Mouse (Mus musculus) hindbrain, embryonic 10.5 days (tissue): ENCODE results near the gene Gm9945. TPM values are rescaled to one million over a fixed set of nuclear protein-coding genes. Genes with fewer than 3 reads are reported as not detected.

Experiments used
- DNase-seq: peaks from one replicate; pipeline ENCODE4 v3.0.0-alpha.2; 2017; ENCODE audit warnings: low spot score
- H3K27ac ChIP-seq: fragments of 300-500 bp; sonication (generic); 2 replicates; pipeline ENCODE4 v1.5.1; 2016; ENCODE audit warnings: mild to moderate bottlenecking, moderate library complexity
- H3K27me3 ChIP-seq: fragments of 300-500 bp; sonication (generic); 2 replicates; pipeline ENCODE4 v1.6.1; 2016; ENCODE audit warnings: mild to moderate bottlenecking; ENCODE audit not compliant: poor library complexity, insufficient read depth, severe bottlenecking
- H3K36me3 ChIP-seq: fragments of 300-500 bp; sonication (generic); 2 replicates; pipeline ENCODE4 v1.6.1; 2016; ENCODE audit warnings: mild to moderate bottlenecking, moderate library complexity
- H3K4me1 ChIP-seq: fragments of 300-500 bp; sonication (generic); replicated peaks from 2 replicates; pipeline ENCODE4 v1.6.1; 2016; ENCODE audit warnings: mild to moderate bottlenecking
- H3K4me3 ChIP-seq: fragments of 300-500 bp; sonication (generic); 2 replicates; pipeline ENCODE4 v1.5.1; 2016; ENCODE audit warnings: mild to moderate bottlenecking, moderate library complexity
- H3K9me3 ChIP-seq: fragments of 300-500 bp; sonication (generic); 2 replicates; pipeline ENCODE4 v1.6.1; 2016; ENCODE audit warnings: mild to moderate bottlenecking, moderate library complexity
- WGBS: fragments of 180-500 bp; shearing (Covaris S2); methylation state at CpG from one replicate; pipeline ENCODE4 v1.1.7; 2016; 5-methylcytosine and 5-hydroxymethylcytosine counted together
- polyA plus RNA-seq: library from polyadenylated mRNA; unstranded; fragments of >200 nt; fragmentation: Nextera tagmentation; extraction: Ambion mirVana; gene quantifications from 2 replicates; pipeline ENCODE4 v1.2.1, GENCODE M21; 2016

Gene Gm9945
- polyA plus RNA-seq, 1 experiment from 2014 or later = not detected

GRCm38 (mm10) chr11:53450070-53450705 lies 29.8 kb upstream of the Gm9945 start:
- WGBS = 67% methylated on average over 15 of the region's 15 CpGs
- no peak overlapping the region for H3K27ac ChIP-seq
- H3K9me3 ChIP-seq = no peaks in the 10 kb centered on the region
- H3K27me3 ChIP-seq = peaks cover 15% of the 10 kb centered on the region
- H3K36me3 ChIP-seq = no peaks in the 10 kb centered on the region
- no peaks in the 10 kb centered on the region for H3K4me1 ChIP-seq
- H3K4me3 ChIP-seq = no peak overlapping the region
- DNase-seq = no peak

GRCm38 (mm10) chr11:53451361-53451760 lies 28.6 kb upstream of the Gm9945 start:
- Histone ChIP-seq H3K36me3 (no peaks in the 10 kb centered on the region), H3K27ac (no peak overlapping the region), H3K4me3 (no peak overlapping the region), H3K9me3 (no peaks in the 10 kb centered on the region), H3K4me1 (no peaks in the 10 kb centered on the region), H3K27me3 (peaks cover 26% of the 10 kb centered on the region)
- WGBS = 63% methylated on average over 2 of the region's 2 CpGs
- no peak for DNase-seq

- no peak overlapping the region for H3K4me3 ChIP-seq
- no peaks in the 10 kb centered on the region for H3K9me3 ChIP-seq
- H3K4me1 ChIP-seq = peaks cover 7% of the 10 kb centered on the region
- 95% methylated on average over 9 of the region's 9 CpGs for WGBS
- no peak overlapping the region for H3K27ac ChIP-seq
- no peak for DNase-seq
- H3K36me3 ChIP-seq = no peaks in the 10 kb centered on the region
- peaks cover 36% of the 10 kb centered on the region for H3K27me3 ChIP-seq
These were observed 27.6 kb upstream of the Gm9945 start for GRCm38 (mm10) chr11:53452396-53452795.

- Histone ChIP-seq H3K27ac (no peak overlapping the region), H3K36me3 (no peaks in the 10 kb centered on the region), H3K27me3 (peaks cover 42% of the 10 kb centered on the region), H3K4me3 (no peak overlapping the region), H3K9me3 (no peaks in the 10 kb centered on the region), H3K4me1 (peaks cover 10% of the 10 kb centered on the region)
- no peak for DNase-seq
- 88% methylated on average over 5 of the region's 5 CpGs for WGBS
These were observed 26.9 kb upstream of the Gm9945 start for GRCm38 (mm10) chr11:53453031-53453430.

- Histone ChIP-seq H3K27me3 (peaks cover 72% of the 10 kb centered on the region), H3K9me3 (no peaks in the 10 kb centered on the region), H3K4me3 (peak within 1 kb of the TSS; percentile 62), H3K27ac (peak within 1 kb of the TSS; percentile 79), H3K4me1 (peaks cover 14% of the 10 kb centered on the region), H3K36me3 (no peaks in the 10 kb centered on the region)
- DNase-seq = peak; percentile 64
- WGBS = 4% methylated on average over 42 of the region's 42 CpGs
These were observed 23.2 kb upstream of the Gm9945 start, which contains the start of the genes Gm10447 and Shroom1 for GRCm38 (mm10) chr11:53456474-53457371. Gm10447 (minus strand) TSS chr11:53457110. Shroom1 (plus strand) TSS chr11:53457205.

- Histone ChIP-seq H3K4me3 (peak overlapping the region; percentile 62), H3K27me3 (peaks cover 79% of the 10 kb centered on the region), H3K4me1 (peaks cover 18% of the 10 kb centered on the region), H3K36me3 (no peaks in the 10 kb centered on the region), H3K9me3 (no peaks in the 10 kb centered on the region), H3K27ac (peak overlapping the region; percentile 79)
- 4% methylated on average over 29 of the region's 29 CpGs for WGBS
- no peak for DNase-seq
These were observed 22.5 kb upstream of the Gm9945 start for GRCm38 (mm10) chr11:53457372-53457954.

GRCm38 (mm10) chr11:53458996-53459395 lies 21.0 kb upstream of the Gm9945 start:
- Histone ChIP-seq H3K9me3 (no peaks in the 10 kb centered on the region), H3K36me3 (no peaks in the 10 kb centered on the region), H3K27ac (no peak overlapping the region), H3K27me3 (peaks cover 94% of the 10 kb centered on the region), H3K4me3 (no peak overlapping the region), H3K4me1 (peaks cover 31% of the 10 kb centered on the region)
- DNase-seq = no peak
- 63% methylated on average over 3 of the region's 3 CpGs for WGBS

- no peak for DNase-seq
- Histone ChIP-seq H3K36me3 (no peaks in the 10 kb centered on the region), H3K9me3 (peaks cover 7% of the 10 kb centered on the region; the same call in 1 of the 2 replicates), H3K4me1 (peaks cover 33% of the 10 kb centered on the region), H3K27me3 (peaks cover 99% of the 10 kb centered on the region), H3K4me3 (no peak overlapping the region), H3K27ac (no peak overlapping the region)
- WGBS = 89% methylated on average over 3 of the region's 3 CpGs
These were observed 19.8 kb upstream of the Gm9945 start for GRCm38 (mm10) chr11:53460192-53460591.

- Histone ChIP-seq H3K27ac (no peak overlapping the region), H3K4me1 (peaks cover 40% of the 10 kb centered on the region)
These were observed 18.2 kb upstream of the Gm9945 start for GRCm38 (mm10) chr11:53461727-53462126.

GRCm38 (mm10) chr11:53463551-53464424 lies 16.2 kb upstream of the Gm9945 start:
- peak; percentile 57 for DNase-seq
- WGBS = 5% methylated on average over 55 of the region's 55 CpGs
- Histone ChIP-seq H3K27me3 (peaks cover 100% of the 10 kb centered on the region), H3K36me3 (no peaks in the 10 kb centered on the region), H3K4me1 (peaks cover 35% of the 10 kb centered on the region), H3K27ac (0 out of 2 replicates have a peak overlapping the region, but pooled peaks have one; percentile 3), H3K9me3 (peaks cover 7% of the 10 kb centered on the region; the same call in 1 of the 2 replicates), H3K4me3 (peak overlapping the region; percentile 53)

More at GRCm38 (mm10) chr11:53461727-53462126, 18.2 kb upstream of the Gm9945 start:
- H3K27me3 ChIP-seq = peaks cover 100% of the 10 kb centered on the region
- 25% methylated on average over 5 of the region's 5 CpGs for WGBS
- H3K4me3 ChIP-seq = no peak overlapping the region
- DNase-seq = no peak
- H3K36me3 ChIP-seq = no peaks in the 10 kb centered on the region
- H3K9me3 ChIP-seq = peaks cover 7% of the 10 kb centered on the region; the same call in 1 of the 2 replicates

GRCm38 (mm10) chr11:53466231-53466971 lies 13.6 kb upstream of the Gm9945 start:
- H3K9me3 ChIP-seq = peaks cover 7% of the 10 kb centered on the region; the same call in 1 of the 2 replicates
- 6% methylated on average over 40 of the region's 40 CpGs for WGBS
- DNase-seq = peak; percentile 85
- peak overlapping the region; percentile 56; the same call in 1 of the 2 replicates for H3K27ac ChIP-seq
- H3K4me3 ChIP-seq = peak overlapping the region; percentile 45
- H3K27me3 ChIP-seq = peaks cover 97% of the 10 kb centered on the region
- H3K4me1 ChIP-seq = peaks cover 58% of the 10 kb centered on the region
- no peaks in the 10 kb centered on the region for H3K36me3 ChIP-seq
